Mouse (Mus musculus): ENCODE measurements at regions not wholly inside any gene's neighbourhood (a gene's known extent, or its start where the extent isn't known, plus 50 kb on each side); places are given as distances from the start of the nearest gene placed in this dataset.

DNA sequence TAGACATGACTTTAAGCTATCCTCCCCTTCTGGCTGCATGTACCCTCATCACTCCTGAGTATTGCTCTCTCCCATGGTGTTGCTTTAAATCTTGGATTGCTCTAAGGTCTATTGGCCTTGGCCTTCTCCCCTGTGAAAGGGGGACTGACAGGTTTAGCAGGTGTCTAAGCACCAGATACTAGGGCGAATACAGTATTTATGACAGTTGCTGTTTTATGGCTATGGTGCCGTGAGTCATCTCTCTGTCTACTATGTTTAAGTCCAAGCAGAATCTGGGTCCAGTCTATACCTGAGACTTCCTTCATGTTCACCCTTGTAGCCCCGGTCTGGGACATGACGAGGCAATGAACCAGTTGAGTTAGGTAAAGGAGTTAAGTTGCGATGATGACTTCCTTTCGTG lies 212.3 kb upstream of the Id2 start:
- DNase-seq (ENCODE audit: inconsistent age in 2 of 2, low spot score in 1 of 2), result no peak

GRCm38 (mm10) chr12:25305764-25306653 lies 209.1 kb upstream of the Id2 start:
- DNase-seq (ENCODE audit: inconsistent age in 2 of 2, low spot score in 1 of 2), result no peak

DNA sequence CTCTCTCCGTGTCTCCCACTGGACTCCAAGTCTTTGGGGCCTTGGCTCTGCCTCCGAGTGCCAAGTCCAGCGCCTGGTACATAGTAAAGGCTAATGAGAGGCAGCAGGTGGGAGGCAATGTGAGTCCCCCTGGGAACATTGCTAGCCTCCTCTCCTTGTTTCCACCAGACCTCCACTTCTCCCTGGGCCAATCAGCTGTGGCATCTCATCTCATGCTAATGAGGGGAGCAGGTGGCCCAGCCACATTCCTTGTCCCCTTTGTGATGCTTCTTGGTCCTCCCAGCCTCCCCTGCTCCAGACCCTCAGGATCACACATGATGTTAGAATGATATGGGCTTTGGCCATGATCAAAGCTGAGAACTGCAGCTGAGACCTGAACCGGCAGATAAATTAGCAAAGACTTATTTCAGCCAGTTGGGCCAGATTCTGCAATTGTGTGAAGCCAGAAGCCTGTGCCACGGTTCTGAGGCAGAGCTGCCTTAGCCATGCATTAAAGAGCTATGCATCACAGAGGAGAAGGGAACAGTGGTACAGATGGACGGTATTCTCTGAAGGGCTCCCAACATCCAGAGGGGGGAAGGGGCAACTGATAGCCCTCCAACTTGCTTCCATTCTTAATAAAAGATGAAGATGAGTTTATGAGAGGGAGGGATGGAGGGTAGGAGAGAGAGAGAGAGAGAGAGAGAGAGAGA lies 208.0 kb upstream of the Id2 start:
- DNase-seq (ENCODE audit: inconsistent age in 2 of 2, low spot score in 1 of 2), result no peak

GRCm38 (mm10) chr12:25303500-25304050 lies 206.6 kb upstream of the Id2 start:
- DNase-seq (ENCODE audit: inconsistent age in 2 of 2, low spot score in 1 of 2), result no peak

DNA sequence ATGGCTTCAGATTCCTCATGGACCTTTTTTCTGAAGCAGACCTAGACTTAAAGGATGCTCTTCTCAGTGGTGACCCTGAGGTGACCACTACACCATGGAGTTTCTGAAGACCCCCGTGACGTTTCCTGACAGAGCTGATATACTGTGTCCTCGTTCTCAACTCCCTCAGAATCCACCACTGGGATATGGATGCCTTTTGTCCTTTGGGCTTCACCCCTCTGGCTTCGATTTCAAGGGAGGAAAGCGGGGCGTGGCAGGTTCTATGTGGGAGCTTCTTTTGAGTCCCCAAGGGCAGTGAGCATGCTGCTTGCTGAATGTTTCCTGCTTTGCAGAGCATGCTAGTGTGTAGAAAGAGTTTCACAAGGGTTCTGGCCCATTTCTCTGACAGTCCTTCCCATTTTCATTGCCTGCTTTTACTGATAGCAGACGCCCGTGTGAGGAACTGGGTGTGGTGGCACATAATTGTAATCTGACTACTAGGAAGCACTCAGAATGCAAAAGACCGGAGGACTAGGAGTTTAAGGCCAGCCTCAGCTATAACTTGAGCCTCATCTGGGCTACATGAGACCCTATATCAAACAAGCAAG lies 204.0 kb upstream of the Id2 start:
- no peak for DNase-seq (ENCODE audit: inconsistent age in 2 of 2, low spot score in 1 of 2)

DNA sequence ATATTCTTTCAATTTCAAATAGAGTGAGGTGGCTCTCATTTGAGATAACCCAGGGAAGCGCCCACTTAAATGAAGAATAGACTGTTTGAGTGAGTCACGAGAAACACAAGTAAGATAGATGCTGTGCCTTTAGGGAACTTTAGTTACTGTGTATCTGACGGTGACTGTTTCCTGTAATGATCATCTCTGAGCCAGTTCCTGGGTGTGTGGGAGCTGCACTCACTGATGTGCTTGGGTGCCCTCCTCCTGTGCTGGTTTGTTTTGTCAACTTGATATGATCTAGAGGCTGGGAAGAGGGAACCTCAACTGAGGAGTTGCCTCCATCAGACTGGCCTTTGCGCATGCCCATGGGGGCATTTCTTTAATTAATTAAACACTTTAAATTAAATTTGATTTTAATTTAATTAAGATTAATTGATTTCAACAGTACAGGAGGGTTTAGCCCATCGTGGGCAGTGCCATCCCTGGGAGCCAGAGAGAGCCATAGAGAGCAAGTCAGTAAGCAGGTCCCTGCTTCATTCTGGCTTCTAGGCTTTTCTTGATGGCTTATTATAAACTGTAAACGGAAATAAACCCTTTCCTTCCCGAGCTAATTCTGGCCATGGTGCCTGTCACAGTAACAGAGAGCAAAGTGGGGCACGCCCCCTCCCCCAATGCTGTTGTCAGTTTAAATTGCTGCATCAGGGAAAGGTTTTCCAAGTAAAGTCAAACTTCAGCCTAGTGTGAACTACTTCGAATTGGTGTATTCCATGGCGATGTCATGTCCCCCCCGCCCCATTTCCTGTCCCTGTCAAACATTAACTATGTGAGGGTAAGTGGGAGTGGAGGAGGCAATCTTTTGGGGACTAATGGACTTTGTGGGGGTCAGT lies 202.9 kb upstream of the Id2 start:
- DNase-seq (ENCODE audit: inconsistent age in 2 of 2, low spot score in 1 of 2), result no peak

GRCm38 (mm10) chr12:25298766-25299165 lies 201.8 kb upstream of the Id2 start:
- DNase-seq (ENCODE audit: inconsistent age in 2 of 2, low spot score in 1 of 2), result no peak

DNA sequence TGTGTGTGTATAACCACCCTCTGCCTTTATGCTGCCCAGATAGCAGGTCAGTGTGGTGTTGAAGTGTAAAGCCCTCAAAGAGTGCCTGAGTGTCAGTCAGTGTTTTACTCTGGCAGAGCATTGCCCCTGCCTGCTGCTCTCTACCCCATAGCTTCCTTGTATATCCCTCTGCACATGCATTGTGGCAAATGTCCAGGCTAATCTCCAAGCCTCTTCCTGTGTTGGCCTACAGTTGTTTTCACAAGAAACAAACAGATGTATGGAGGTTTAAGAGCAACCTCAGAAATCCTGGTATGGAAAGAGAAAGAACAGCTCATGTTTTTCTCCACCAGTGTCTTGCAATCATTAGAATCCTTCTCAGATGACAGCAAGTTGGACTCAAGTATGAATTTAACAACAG lies 201.0 kb upstream of the Id2 start:
- no peak for DNase-seq (ENCODE audit: inconsistent age in 2 of 2, low spot score in 1 of 2)

DNA sequence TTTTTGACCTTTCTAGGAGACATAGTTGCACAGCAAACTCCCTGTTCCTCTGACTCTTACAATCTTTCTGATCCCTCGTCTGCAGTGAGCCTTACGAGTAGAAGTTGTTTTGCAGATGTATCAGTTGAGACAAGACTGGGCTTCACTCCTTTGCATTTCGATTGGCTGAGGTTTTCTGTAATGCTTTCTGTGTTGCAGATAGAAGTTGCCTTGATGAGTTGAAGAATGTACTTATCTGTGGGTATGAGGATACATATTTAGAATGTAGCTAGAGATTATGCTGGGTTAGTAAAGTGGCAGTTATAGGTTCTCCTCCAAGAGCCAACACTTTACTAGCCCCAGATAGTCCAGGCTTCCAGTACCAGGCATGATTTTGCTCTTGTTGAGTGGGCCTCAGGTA lies 199.7 kb upstream of the Id2 start:
- DNase-seq (ENCODE audit: inconsistent age in 2 of 2, low spot score in 1 of 2), result no peak

DNA sequence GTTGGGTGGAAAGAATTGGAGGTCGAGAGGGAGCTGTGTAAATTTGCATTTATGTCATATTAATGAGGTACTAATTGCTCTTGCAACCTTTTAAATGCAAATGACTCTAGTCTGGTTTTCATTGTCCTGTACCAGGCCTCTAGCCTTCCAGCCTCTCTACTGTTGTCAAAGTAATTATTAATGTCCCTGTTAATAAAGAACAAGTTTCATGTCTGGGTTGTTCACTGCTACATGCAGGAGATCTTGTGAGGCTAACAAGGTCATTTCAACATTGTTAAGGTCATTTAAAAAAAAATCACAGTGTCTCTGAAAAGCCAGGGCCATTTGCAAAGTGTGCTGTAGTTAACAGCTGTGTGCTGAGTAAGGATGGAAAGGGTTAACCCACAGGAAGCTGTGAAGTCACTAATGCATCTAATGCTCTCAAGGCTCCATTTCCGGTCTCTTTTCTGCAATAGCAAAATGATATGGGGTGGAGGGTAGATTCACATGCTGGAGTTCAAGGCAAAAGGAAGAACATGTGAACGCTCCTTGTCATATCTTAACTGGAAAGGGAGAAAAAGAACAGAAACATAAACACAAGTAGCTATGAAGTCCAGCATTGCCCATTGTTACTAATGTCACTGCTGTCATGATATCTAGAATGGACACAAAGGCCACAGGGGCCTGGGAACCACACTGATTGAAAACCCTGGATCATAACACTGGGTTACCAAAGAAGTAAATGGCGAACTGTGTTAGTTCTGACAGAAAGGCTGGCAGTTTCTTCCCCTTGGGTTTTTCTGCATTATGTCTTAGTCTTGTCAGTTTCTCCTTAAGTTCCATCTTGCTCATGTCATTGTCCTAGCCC lies 197.5 kb upstream of the Id2 start:
- DNase-seq (ENCODE audit: inconsistent age in 2 of 2, low spot score in 1 of 2), result peak in 1 of 2 experiments; percentile 60

DNA sequence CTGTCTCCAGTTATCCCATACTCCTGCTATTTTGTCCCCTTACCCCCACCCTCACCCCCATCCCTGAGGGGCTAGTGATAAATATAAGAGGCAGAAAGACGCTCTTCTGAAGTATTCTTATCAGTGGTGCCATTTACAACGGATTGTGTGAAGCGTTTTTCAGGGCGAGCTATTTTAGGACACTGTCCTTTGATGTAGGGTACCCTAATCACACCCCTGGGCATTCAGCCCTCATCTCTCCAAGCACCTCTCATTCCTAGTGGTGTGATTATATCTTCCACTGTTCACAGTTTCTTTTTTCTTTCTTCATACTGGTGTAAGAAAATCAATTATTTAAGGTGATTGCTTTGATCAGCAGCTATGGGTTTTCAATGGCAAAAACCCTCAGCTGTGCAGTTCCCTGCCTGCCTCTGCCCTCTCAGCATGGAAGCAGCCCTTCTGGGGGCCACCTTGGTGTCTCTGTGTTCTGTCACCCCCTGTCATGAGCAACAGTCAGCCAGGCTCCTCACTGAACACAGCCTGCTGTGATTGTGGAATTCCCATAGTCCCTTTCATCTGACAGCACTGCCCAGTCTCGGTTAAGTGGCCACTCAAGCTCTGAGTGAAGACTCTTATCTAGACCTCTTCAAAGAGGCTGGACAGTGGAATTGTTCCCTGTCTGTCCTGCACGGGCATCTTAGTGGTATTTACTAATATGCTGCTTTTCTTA lies 196.7 kb upstream of the Id2 start:
- no peak for DNase-seq (ENCODE audit: inconsistent age in 2 of 2, low spot score in 1 of 2)

- DNase-seq (ENCODE audit: inconsistent age in 2 of 2, low spot score in 1 of 2), result no peak
These were observed 192.4 kb upstream of the Id2 start for GRCm38 (mm10) chr12:25289381-25289780.

DNA sequence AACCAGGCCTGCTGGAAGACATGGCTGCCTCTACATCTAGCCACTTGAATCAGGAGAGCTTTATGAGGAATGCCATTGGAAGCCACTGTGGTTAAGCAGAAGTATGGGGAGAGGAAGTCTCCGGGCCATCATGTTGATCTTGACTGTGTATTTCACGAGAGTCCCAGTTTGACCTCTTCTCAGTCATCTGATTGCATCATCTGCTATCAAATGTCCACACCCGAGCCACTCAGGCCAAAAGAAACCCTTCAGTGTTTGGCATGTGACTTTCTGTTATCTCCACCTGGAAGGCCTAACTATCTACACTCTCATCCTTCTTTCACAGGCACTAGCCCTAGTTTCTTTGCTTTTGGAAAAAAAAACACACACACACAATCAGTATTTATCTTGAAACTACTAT lies 186.9 kb upstream of the Id2 start:
- peak in 1 of 2 experiments; percentile 60 for DNase-seq (ENCODE audit: inconsistent age in 2 of 2, low spot score in 1 of 2)

- no peak for DNase-seq (ENCODE audit: inconsistent age in 2 of 2, low spot score in 1 of 2)
These were observed 184.5 kb upstream of the Id2 start for GRCm38 (mm10) chr12:25281438-25281837.

- DNase-seq (ENCODE audit: inconsistent age in 2 of 2, low spot score in 1 of 2), result peak in 1 of 2 experiments; percentile 3
These were observed 176.8 kb upstream of the Id2 start for GRCm38 (mm10) chr12:25273631-25274305.

- peak in 1 of 2 experiments; percentile 16 for DNase-seq (ENCODE audit: inconsistent age in 2 of 2, low spot score in 1 of 2)
These were observed 175.8 kb upstream of the Id2 start for GRCm38 (mm10) chr12:25272752-25273125.

- peak; percentile 10 to 57 for DNase-seq (ENCODE audit: inconsistent age in 2 of 2, low spot score in 1 of 2)
These were observed 175.3 kb upstream of the Id2 start for GRCm38 (mm10) chr12:25272114-25272751.

GRCm38 (mm10) chr12:25269878-25270277 lies 172.9 kb upstream of the Id2 start:
- peak in 1 of 2 experiments; percentile 2 for DNase-seq (ENCODE audit: inconsistent age in 2 of 2, low spot score in 1 of 2)
